Comparison of ENCODE assay signal across 9 mouse cellular contexts in the genomic region with DNA sequence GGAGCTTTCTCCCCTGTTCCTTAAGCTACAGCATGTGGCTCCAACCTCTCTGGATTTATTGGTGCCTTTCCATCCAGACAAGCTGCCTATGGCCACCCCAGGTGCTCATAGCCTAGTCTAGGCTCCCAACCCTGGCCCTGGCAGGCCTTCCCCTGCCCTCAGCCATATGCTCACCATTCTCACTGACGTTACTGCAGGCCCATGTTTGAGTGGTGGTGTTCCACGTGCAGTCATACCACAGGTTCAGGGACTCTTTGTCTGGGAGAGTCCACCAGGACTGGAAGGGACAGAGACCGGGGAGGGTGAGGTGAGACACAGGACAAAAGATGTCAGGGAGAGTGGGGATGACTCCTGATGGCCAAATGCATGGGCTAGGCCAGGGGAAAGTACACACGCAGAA. TPM values are rescaled to one million over a fixed set of nuclear protein-coding genes. Genes with fewer than 3 reads are reported as not detected.
DNase-seq lines count a peak whose midpoint lies in the region; ATAC-seq and TF ChIP-seq lines count a peak whose summit lies in the region.
"Had no signal": no experiment of that assay in that cellular context is flagged by ENCODE, and none has a peak within 500 bp of the region (broad histone marks: within the 10 kb centered on the region; RNA-seq: fewer than 3 reads in every experiment).

No protein-coding gene starts in this region.

- peak overlapping the region; percentile 62 for H3K9ac ChIP-seq in heart, embryonic 11.5 days (ENCODE audit: low read depth, low read length)
- peak overlapping the region; percentile 54 for H3K9ac ChIP-seq in stomach, postnatal 0 days (ENCODE audit: low read length)

- no peak for DNase-seq in heart, adult 9 months (ENCODE audit: low spot score in 2 of 2)
- DNase-seq in thymus, adult 2 months: no peak
- DNase-seq in thymus, postnatal 10 days (ENCODE audit: low spot score in 2 of 2): no peak
- DNase-seq in limb, embryonic 10.5 days (ENCODE audit: low spot score): no peak
- DNase-seq in stomach, postnatal 0 days (ENCODE audit: low spot score): no peak
- DNase-seq in cerebellum, postnatal 14 days: no peak
- DNase-seq: midbrain, embryonic 14.5 days had no signal

- peak overlapping the region; percentile 62 for H3K4me2 ChIP-seq in heart, embryonic 11.5 days
- peak overlapping the region; percentile 62 for H3K4me2 ChIP-seq in stomach, postnatal 0 days (replicated peaks; ENCODE audit: low read depth)

- no peak for ATAC-seq in heart, embryonic 11.5 days (replicated peaks; ENCODE audit: insufficient number of reproducible peaks, low FRiP score, low TSS enrichment)
- ATAC-seq in stomach, postnatal 0 days (ENCODE audit: low FRiP score, low TSS enrichment): no peak
- ATAC-seq in inflammation-experienced regulatory T-cells, adult 6 months: no peak

- TF ChIP-seq EP300 in stomach, postnatal 0 days (optimal IDR thresholded peaks at IDR 0.05): no peak

- no peaks in the 10 kb centered on the region for H3K9me3 ChIP-seq in heart, embryonic 11.5 days (replicated peaks; ENCODE audit: control insufficient read depth, low read length)
- no peaks in the 10 kb centered on the region for H3K9me3 ChIP-seq in limb, embryonic 10.5 days (replicated peaks)
- no peaks in the 10 kb centered on the region for H3K9me3 ChIP-seq in stomach, postnatal 0 days (ENCODE audit: control insufficient read depth, low read length)

- no peak overlapping the region for H3K27ac ChIP-seq in heart, embryonic 11.5 days (ENCODE audit: low read depth, low read length)
- peak overlapping the region; percentile 84 for H3K27ac ChIP-seq in thymus, adult 2 months (ENCODE audit: control insufficient read depth, insufficient read depth, low read length)
- peak overlapping the region; percentile 77 for H3K27ac ChIP-seq in limb, embryonic 10.5 days
- H3K27ac ChIP-seq in stomach, postnatal 0 days (replicated peaks): peak overlapping the region; percentile 86; the same call in 1 of the 2 replicates

- H3K27me3 ChIP-seq in heart, embryonic 11.5 days (ENCODE audit: control insufficient read depth, insufficient read depth, low read length): peaks cover 8% of the 10 kb centered on the region
- no peaks in the 10 kb centered on the region for H3K27me3 ChIP-seq in thymus, adult 2 months (ENCODE audit: control insufficient read depth, insufficient read depth, low read length)
- H3K27me3 ChIP-seq in limb, embryonic 10.5 days (ENCODE audit: low read depth, poor library complexity, severe bottlenecking): no peaks in the 10 kb centered on the region
- H3K27me3 ChIP-seq in stomach, postnatal 0 days (ENCODE audit: control insufficient read depth, insufficient read depth, low read length): no peaks in the 10 kb centered on the region

- TF ChIP-seq POLR2A in thymus, adult 2 months (IDR thresholded peaks at IDR 0.05; ENCODE audit: control insufficient read depth, extremely low read depth, insufficient read depth, low read length, poor library complexity): no peak

- peaks cover 29% of the 10 kb centered on the region for H3K4me1 ChIP-seq in heart, embryonic 11.5 days (ENCODE audit: control insufficient read depth, insufficient read depth, low read length)
- peaks cover 73% of the 10 kb centered on the region for H3K4me1 ChIP-seq in thymus, adult 2 months (replicated peaks; ENCODE audit: control insufficient read depth, insufficient read depth, low read length)
- H3K4me1 ChIP-seq in limb, embryonic 10.5 days: peaks cover 83% of the 10 kb centered on the region
- peaks cover 12% of the 10 kb centered on the region for H3K4me1 ChIP-seq in stomach, postnatal 0 days (replicated peaks; ENCODE audit: control insufficient read depth, insufficient read depth)

- H3K4me3 ChIP-seq in heart, embryonic 11.5 days (ENCODE audit: low read depth, low read length): peak overlapping the region; percentile 38; the same call in 1 of the 2 replicates
- peak overlapping the region; percentile 64 for H3K4me3 ChIP-seq in thymus, adult 2 months (ENCODE audit: control insufficient read depth, insufficient read depth, low read length)
- peak overlapping the region; percentile 36; the same call in 1 of the 2 replicates for H3K4me3 ChIP-seq in limb, embryonic 10.5 days
- H3K4me3 ChIP-seq in stomach, postnatal 0 days (ENCODE audit: low read depth, low read length): peak overlapping the region; percentile 46

- no peaks in the 10 kb centered on the region for H3K36me3 ChIP-seq in heart, embryonic 11.5 days (ENCODE audit: control insufficient read depth, insufficient read depth, low read length)
- H3K36me3 ChIP-seq in thymus, adult 2 months (ENCODE audit: control insufficient read depth, insufficient read depth, low read length): no peaks in the 10 kb centered on the region
- H3K36me3 ChIP-seq in limb, embryonic 10.5 days: no peaks in the 10 kb centered on the region; the same call in 1 of the 2 replicates
- H3K36me3 ChIP-seq in stomach, postnatal 0 days (ENCODE audit: control insufficient read depth, insufficient read depth, low read length): no peaks in the 10 kb centered on the region; the same call in 1 of the 2 replicates

- TF ChIP-seq CTCF in thymus, adult 2 months (IDR thresholded peaks at IDR 0.05; ENCODE audit: borderline replicate concordance, control insufficient read depth, extremely low read depth, insufficient read depth, low read length, poor library complexity): no peak
- TF ChIP-seq CTCF in stomach, postnatal 0 days (IDR thresholded peaks at IDR 0.05; ENCODE audit: low read depth): no peak

- 81% methylated on average over 4 of the region's 4 CpGs for WGBS in heart, embryonic 11.5 days (ENCODE audit: insufficient replicate concordance)
- WGBS in thymus, adult 2 months: 27% methylated on average over 4 of the region's 4 CpGs
- 69% methylated on average over 4 of the region's 4 CpGs for WGBS in limb, embryonic 10.5 days
- WGBS in stomach, postnatal 0 days: 59% methylated on average over 4 of the region's 4 CpGs

RNA-seq across cellular contexts. Expression of a gene that starts 1.4 kb away (rescaled TPM):
- 62.4 and 65.3 TPM in 2 replicates for polyA plus RNA-seq in heart, embryonic 11.5 days (2014; fragmentation: Nextera tagmentation; extraction: Ambion mirVana)
- 361 and 365 TPM in 2 replicates for polyA plus RNA-seq in thymus, adult 2 months (2012; rRNA removed)
- 18.5 and 34.5 TPM in 2 replicates for polyA plus RNA-seq in limb, embryonic 10.5 days (2016; fragmentation: Nextera tagmentation; extraction: Ambion mirVana)
- polyA plus RNA-seq in stomach, postnatal 0 days (2015; fragmentation: Nextera tagmentation; extraction: Ambion mirVana): 135 and 151 TPM in 2 replicates
- 100 to 1,000 TPM; 512 to 771 (median 583) TPM for polyA plus RNA-seq in inflammation-experienced regulatory T-cells, adult 6 months (2017; shearing (Covaris generic))

RNA-seq across cellular contexts. Expression of a gene that starts 4.1 kb away (rescaled TPM):
- 2.0 and 3.4 TPM in 2 replicates for polyA plus RNA-seq in heart, embryonic 11.5 days (2014; fragmentation: Nextera tagmentation; extraction: Ambion mirVana)
- polyA plus RNA-seq in thymus, adult 2 months (2012; rRNA removed): 3.3 and 3.7 TPM in 2 replicates
- polyA plus RNA-seq in limb, embryonic 10.5 days (2016; fragmentation: Nextera tagmentation; extraction: Ambion mirVana): 4.4 and 6.3 TPM in 2 replicates
- 1.7 and 2.3 TPM in 2 replicates for polyA plus RNA-seq in stomach, postnatal 0 days (2015; fragmentation: Nextera tagmentation; extraction: Ambion mirVana)
- 1 to 10 TPM; 1.4 to 1.8 (median 1.4) TPM for polyA plus RNA-seq in inflammation-experienced regulatory T-cells, adult 6 months (2017; shearing (Covaris generic))

RNA-seq across cellular contexts. Expression of a gene that starts 23.0 kb away (rescaled TPM):
- 5.5 and 5.8 TPM in 2 replicates for polyA plus RNA-seq in heart, embryonic 11.5 days (2014; fragmentation: Nextera tagmentation; extraction: Ambion mirVana)
- polyA plus RNA-seq in thymus, adult 2 months (2012; rRNA removed): 50.6 and 52.5 TPM in 2 replicates
- 4.8 and 5.7 TPM in 2 replicates for polyA plus RNA-seq in limb, embryonic 10.5 days (2016; fragmentation: Nextera tagmentation; extraction: Ambion mirVana)
- 3.1 and 3.2 TPM in 2 replicates for polyA plus RNA-seq in stomach, postnatal 0 days (2015; fragmentation: Nextera tagmentation; extraction: Ambion mirVana)
- 1 to 10 TPM; 3.7 to 7.0 (median 5.0) TPM for polyA plus RNA-seq in inflammation-experienced regulatory T-cells, adult 6 months (2017; shearing (Covaris generic))

RNA-seq across cellular contexts. Expression of a gene that starts 23.2 kb away (rescaled TPM):
- polyA plus RNA-seq in heart, embryonic 11.5 days (2014; fragmentation: Nextera tagmentation; extraction: Ambion mirVana): 0.54 and 1.3 TPM in 2 replicates
- 2.7 and 2.9 TPM in 2 replicates for polyA plus RNA-seq in thymus, adult 2 months (2012; rRNA removed)
- 1.4 and 1.5 TPM in 2 replicates for polyA plus RNA-seq in limb, embryonic 10.5 days (2016; fragmentation: Nextera tagmentation; extraction: Ambion mirVana)
- polyA plus RNA-seq in stomach, postnatal 0 days (2015; fragmentation: Nextera tagmentation; extraction: Ambion mirVana): 0.46 and 0.79 TPM in 2 replicates
- polyA plus RNA-seq in inflammation-experienced regulatory T-cells, adult 6 months (2017; shearing (Covaris generic)): under 1 TPM in 1 of 3 experiments, not detected in 2; 0.52 TPM
- polyA plus RNA-seq: midbrain, embryonic 14.5 days had no signal

RNA-seq across cellular contexts. Expression of a gene that starts 41.6 kb away (rescaled TPM):
- polyA plus RNA-seq in heart, embryonic 11.5 days (2014; fragmentation: Nextera tagmentation; extraction: Ambion mirVana): 0.11 TPM in 2 replicates
- 1.1 and 1.4 TPM in 2 replicates for polyA plus RNA-seq in thymus, adult 2 months (2012; rRNA removed)
- polyA plus RNA-seq in limb, embryonic 10.5 days (2016; fragmentation: Nextera tagmentation; extraction: Ambion mirVana): 0.09 and 0.10 TPM in 2 replicates
- polyA plus RNA-seq in stomach, postnatal 0 days (2015; fragmentation: Nextera tagmentation; extraction: Ambion mirVana): 0.35 and 0.38 TPM in 2 replicates
- polyA plus RNA-seq in inflammation-experienced regulatory T-cells, adult 6 months (2017; shearing (Covaris generic)): not detected
